Mouse (Mus musculus): ENCODE measurements around the gene Stk32c.

GRCm38 (mm10) chr7:139235651-139236358 is 22.7 kb upstream of the Stk32c start:
- TF ChIP-seq CTCF (IDR thresholded peaks at IDR 0.05; ENCODE audit: extremely low read depth, insufficient read depth, insufficient read length, insufficient replicate concordance), result no peak
- no peak for TF ChIP-seq POLR2A (IDR thresholded peaks at IDR 0.05; ENCODE audit: low read depth, low read length)

Measured in spleen, adult 2 months (tissue).